Mouse (Mus musculus) thymus, postnatal 14 days (tissue): ENCODE data around the gene March9.
"Not testable (repeated sequence)": the region's sequence is repeated elsewhere in the genome, so short reads cannot be mapped to it uniquely, and the experiment has no call there.

Experiments used
- DNase-seq: peaks from one replicate; pipeline ENCODE4 v3.0.0; 2021

Gene March9

DNA sequence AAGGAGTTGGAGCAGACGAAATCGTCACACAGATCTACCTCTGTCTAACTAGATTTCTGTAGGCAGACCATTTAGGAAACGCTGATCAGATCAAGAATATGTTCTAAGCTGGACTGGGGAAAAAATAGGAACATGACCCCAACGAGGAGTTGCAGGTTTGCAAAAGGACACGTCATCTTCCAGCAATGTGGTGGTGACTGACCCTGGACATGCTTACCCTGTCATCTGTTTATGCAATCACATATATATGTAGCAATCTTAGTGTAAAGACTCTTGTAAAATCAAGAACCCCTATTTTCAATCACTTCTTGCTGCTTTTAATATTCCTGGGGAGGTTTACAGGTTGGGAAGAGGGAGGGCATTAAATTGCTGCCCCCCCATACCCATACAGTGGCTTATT is 2.5 kb upstream of the March9 start:
- DNase-seq = no peak

GRCm38 (mm10) chr10:127062101-127062500 is 2.1 kb upstream of the March9 start:
- DNase-seq = not testable (repeated sequence)

- DNase-seq = no peak
Observed at GRCm38 (mm10) chr10:127061513-127061912, 1.5 kb upstream of the March9 start.

GRCm38 (mm10) chr10:127061085-127061484 is 1.1 kb upstream of the March9 start:
- no peak for DNase-seq

DNA sequence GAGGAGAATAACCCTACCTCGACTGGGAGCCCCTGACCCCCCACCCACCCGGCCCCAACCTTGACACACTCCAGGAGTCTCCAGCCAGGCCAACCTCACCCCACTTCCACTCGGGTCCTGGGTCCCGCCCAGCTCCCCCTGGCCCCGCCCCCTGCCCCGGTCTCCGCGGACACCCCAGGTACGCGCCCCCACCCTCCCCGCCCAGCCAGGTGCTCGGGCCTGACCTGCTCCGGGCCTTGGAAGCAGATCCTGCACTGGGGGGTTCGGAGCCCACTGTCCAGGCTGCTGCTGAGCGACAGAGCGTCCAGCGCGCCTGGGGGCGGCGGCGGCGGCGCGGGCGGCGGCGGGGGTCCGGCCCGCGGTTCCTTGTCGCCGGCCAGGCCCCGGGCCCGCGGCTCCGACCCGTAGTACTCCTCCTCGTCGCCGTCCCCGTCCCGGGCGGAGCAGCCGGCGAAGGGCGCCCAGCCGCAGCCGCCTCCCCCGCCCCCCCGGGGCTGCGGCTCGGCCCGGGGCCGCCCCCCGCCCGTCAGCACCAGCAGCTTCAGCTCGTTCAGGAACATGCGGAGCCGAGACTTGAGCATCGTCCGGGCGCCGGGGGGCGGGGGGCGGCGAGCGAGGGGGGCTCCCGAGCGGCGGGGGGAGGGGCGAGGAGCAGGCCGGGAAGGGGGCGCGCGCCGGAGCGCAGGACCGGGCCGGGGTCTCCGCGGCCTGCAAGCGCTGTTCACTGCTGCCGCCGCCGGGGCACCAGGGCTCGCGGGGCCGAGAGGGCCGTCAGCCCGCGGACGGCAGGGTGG is 613 bp downstream of the March9 start:
- DNase-seq = peak; percentile 46

GRCm38 (mm10) chr10:127058708-127059107 is 1.3 kb downstream of the March9 start:
- DNase-seq = no peak

DNA sequence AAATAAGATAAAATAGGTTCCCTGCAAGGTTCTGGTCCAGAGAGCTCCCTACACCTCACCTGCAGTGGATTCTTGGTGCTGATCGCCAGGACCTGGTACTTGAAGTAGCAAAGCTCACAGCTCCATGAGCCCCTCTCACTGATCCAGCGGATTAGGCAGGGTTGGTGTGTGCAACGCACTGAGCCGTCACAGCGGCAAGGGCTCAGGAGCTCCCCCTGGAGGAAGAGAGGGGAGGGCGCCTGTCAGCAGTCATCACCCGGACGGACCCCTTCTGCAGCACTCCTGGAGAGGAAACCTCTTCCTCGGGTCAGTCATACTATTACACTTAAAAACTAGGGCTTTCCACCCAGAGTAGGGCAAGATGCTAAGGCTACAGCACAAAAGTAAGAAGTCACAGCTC is 1.8 kb downstream of the March9 start:
- peak; percentile 88 for DNase-seq

DNA sequence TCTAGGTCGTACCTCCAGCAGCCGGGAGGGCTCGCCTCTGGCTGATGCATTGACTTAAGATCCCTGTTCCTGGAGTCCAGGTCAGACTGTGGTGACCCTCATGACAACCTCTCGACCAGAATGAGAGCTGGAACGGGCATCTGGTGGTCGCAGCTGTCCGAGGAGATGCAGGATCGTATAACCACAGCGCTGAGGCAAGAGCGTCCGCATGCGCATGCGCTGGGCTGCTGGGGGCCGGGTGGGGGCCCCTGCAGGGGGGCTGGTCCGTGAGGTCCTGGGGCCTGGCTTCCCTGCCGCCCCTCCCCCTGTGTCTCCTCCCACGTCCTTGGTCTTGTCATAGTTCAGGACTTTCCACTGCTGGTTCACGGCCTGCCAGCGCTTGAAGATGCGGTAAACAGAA is 3.5 kb downstream of the March9 start:
- no peak for DNase-seq

DNA sequence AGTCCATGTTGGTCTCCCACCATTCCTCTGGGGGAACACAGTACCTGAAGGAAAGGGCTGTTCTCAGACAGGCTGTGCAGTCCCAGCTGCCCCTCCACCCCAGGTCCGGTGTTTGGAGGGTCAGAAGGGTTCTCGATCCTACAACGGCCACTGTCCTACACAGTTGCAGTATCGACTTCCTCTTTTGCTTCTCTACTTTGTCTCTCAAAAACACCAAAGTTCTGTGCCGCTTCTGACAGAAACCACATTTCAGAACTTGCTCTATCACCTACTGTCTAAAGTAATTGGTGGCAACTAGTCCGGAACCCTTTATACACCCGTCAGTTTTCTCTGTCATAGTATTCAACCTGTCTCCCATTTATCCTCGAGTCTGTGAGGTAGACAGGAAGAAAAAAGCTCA is 4.6 kb downstream of the March9 start:
- no peak for DNase-seq

GRCm38 (mm10) chr10:127054646-127055045 is 5.3 kb downstream of the March9 start:
- no peak for DNase-seq

DNA sequence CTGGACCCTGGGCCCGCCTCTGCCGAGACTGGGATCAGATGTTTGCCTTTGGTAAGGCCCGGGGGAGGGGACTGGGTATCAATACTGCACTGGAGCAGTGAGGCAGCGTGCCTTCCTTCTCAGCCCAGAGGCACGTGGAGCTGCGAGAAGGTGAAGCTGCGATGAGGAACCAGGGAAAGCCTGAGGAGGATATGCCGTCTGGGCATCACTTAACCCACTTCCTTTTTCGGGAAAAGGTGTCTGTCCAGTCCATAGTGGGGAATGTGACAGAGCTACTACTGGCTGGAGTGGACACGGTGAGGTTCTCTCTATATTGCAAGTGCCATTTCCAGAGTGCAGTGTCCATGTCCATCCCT is 9.9 kb downstream of the March9 start:
- DNase-seq = no peak

DNA sequence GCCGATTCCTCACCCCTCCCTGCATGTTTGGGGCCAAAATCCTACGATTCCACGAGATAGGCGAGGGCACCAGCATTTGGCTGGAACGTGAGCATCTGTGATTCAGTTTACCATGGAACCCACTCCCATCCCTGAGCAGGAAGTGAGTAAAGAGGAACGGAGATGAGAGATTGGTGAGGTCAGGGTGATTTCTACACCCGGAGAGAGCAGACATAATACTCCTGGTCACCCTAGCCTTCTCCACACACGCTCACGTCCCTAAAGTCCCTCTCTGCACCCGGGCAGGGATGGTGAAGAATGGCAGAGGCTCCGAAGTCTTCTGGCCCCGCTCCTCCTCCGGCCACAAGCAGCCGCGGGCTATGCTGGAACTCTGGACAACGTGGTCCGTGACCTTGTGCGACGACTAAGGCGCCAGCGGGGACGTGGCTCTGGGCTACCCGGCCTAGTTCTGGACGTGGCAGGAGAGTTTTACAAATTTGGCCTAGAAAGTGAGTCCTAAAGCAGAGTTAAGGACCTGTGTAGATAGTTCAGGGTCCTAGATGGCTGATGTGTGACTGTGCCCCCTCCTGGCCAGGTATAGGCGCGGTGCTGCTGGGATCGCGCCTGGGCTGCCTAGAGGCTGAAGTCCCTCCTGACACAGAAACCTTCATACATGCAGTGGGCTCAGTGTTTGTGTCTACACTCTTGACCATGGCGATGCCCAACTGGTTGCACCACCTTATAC is 10.4 kb downstream of the March9 start:
- peak; percentile 37 for DNase-seq

DNA sequence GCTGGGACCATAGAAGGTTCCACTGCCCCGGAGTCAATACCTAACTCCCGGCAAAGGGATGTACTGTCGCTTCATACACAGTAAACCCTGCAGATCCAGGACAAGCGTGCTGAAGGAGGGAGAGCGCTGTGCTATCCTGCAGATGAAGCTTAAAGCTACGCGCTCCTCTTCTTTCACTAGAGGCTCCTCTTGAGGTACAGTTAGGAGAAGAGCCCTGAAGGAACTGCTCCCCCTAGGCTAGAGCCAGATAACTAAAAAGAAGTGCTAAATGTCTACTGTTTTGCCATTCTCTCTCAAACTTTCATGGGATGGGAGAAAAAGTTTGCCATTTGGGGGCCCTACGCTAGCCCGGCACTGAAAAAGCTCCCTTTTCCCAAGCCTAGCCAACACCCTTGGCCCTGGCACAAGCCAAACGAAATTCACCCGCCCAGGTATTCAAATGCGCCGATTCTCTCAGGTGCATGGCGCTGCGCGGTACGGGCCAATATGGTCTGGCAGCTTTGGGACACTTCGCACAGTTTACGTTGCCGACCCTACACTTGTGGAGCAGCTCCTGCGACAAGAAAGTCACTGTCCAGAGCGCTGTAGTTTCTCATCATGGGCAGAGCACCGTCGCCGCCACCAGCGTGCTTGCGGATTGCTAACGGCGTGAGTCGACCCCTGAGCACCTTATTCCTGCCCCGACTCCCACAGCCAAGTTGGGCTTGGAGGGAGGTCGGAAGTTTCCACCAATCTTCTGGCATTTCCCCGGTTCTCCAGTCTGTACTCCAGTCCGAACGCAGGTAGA is 11.2 kb downstream of the March9 start:
- no peak for DNase-seq

DNA sequence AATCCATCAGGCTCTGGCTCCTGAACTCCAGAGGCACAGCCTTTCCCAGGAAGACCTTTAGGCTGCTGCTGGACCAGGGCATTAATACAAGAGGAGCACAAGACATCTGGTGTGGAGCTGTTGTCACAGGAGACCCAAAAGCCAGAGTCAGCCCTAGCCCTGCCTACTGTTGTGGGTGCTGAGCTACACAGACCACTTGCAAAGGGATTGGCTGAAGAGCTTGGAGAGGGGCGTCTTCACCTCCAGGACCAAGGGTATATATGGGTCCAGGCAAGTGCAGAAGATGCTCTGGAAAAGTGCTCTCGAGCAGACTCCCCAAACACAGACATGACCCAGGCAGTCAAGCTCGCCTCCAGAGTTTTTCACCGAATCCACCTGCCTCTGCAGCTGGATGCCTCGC is 12.0 kb downstream of the March9 start, which contains the start of gene Cyp27b1:
Gene Cyp27b1 (plus strand): TSS at position 297 of the 400 bp plus-strand sequence.
- no peak for DNase-seq

- DNase-seq = no peak
Observed at GRCm38 (mm10) chr10:127043187-127043586, 16.8 kb downstream of the March9 start.

DNA sequence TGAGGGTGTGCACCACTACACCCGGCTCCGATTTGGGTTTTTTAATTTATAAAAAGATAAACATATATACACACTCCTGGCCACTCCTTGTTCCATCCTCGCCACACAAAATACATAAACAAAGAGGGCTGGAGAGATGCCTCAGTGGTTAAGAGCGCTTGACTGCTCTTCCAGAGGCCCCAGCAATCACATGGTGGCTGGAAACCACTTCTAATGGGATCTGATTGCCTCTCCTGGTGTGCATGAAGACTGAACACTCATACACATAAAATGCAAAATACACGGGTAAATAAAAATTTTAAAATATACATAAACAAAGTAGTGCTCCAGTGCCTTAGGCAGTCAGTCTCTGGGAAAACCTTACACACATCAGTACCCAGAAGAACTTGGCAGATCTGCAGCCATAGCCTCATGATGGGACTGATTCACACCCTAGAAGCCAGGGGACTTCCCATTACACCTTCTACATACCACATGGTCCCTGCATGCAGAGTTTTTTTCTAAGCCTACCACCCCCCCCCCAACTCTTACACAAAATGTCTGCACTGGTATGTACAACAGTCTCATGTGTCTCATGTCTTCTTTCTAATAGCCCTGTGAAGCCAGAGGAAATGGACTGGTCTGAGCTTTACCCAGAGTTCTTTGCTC is 17.4 kb downstream of the March9 start:
- no peak for DNase-seq

GRCm38 (mm10) chr10:127041774-127042338 is 18.1 kb downstream of the March9 start:
- DNase-seq = peak; percentile 81

GRCm38 (mm10) chr10:127041274-127041766 is 18.7 kb downstream of the March9 start, which contains the start of the genes Mettl1 and Eef1akmt3:
Gene Mettl1 (plus strand): TSS chr10:127041414.
Gene Eef1akmt3 (minus strand): TSS chr10:127041513.
- peak; percentile 34 for DNase-seq

DNA sequence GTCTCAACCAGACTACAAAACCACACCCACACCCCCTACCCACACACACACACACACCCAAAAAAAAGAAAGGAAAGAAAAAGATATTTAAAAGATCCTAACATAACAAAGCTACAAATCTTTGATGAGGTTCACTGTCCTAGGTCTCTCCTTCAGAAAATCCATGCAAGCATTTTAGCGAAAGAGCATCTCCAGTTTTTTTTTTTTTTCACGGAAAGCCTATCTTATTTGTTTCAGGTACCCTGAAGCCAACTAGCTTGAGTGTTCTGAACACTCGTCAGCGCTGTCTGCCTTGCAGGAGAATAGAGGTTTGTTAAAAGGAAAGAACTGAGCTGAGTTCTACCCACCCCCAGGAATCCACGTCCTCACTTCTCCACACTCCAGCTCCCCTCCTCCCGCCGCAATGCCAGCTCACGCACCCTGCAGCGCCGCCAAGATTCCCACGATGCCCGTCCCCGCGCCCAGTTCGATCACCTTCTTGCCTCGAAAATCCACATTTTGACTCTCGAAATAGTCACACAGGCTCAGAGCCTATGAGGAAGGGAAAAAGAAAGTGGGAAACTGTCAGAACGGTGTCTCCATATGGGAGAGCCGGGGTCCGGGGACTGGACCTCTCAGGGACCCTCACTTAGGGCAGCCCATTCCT is 19.3 kb downstream of the March9 start:
- DNase-seq = no peak

DNA sequence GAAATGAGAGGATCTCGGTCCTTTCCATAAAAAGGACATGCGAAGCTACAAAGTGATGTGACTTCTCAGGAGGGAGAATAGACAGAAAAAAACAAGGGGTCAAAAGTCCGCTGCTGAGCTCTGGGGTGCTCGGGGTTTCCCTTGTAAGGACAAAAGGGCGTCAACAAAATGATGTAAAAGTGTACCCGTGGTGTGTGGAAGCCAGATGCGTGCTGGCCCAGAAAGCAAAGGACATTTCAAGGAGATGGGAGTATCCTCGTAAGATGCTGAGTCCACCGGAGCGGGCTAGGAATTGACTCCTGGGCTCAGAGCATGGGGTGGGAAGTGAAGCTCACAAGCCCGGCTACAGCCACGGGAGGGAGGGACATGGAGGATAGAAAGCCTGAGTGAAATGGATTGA is 22.3 kb downstream of the March9 start:
- DNase-seq = no peak

- no peak for DNase-seq
Observed at GRCm38 (mm10) chr10:127036273-127036672, 23.7 kb downstream of the March9 start.

DNA sequence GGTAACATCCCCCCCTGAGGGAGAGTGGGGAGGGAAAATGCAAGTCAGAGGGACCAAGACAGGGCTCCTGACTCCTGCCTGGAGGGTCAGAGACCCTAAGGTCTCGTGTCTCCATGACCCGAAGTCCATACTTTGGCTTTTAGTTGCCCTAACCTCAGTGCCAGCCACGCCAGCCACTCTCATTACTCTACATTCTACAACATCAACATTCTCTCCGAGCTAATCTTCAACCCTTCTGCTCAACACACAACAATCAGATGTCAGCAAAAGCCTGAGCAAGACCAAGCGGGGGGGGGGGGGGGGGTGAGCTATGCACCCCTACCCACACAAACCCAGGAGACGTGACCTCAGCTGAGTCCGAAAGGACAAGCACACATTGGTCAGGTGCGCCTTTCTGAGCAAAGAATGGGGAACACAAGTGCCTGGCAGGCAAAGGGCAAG is 26.7 kb downstream of the March9 start:
- DNase-seq = no peak
